Mouse (Mus musculus) ovary, postnatal 14 days (tissue): ENCODE measurements around the gene Fxyd4.

Source experiments
- DNase-seq: peaks from one replicate; pipeline ENCODE4 v3.0.0; 2022; ENCODE audit warnings: low spot score

Fxyd4 gene

DNA sequence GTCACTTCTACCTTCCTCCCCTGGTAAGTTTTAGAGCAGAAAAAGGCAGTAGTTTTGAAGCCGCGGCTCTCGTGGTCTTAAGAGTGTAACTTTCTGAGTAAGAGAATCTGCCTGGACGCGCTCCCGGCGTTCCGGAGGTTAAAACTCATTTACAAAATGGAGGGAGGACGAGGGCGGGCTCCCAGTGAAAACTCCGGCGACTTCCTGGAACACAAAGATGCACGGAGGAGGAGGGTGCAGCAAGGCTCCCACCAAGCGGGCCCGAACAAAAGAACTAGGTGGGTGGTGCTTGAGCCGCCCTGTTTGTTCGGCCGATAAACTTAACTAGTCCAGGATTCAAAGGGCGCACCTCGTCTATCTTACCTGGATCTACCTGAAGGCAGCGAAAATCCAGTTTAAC lies 19.9 kb downstream of the Fxyd4 start:
- peak; percentile 51 for DNase-seq

DNA sequence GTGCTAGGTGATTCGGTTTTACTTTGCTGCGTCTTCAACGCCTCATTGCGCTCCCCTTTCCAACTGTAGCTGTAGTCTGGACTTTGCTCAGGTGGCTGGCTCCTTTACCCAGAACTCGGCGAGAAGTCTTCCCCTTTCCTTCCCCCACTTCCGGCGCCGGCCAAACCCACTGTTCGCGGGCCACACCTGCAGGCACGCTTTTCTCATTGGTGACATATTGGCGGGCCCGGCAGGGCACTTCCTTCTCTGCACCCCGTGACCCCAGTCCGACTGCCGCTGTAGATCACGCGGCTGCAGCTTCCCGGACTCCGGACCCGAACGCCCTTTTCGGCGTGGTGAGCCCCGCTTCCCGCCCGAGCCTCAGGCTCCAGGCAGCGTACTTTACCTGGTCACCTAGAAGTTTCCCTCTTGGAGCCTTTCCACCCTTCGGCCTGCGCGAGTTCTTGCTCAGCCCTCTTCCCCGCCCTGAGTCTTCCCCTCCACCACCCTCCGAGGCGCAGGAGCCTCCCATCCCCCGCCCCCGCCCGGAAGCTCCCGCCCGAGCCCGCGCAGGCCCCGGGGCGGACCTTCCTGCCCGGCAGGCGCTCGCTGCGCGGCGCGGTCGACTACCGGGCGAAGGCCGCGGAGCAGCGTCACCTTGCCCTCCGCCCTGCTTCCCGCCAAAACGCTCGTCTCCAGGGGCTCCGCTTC lies 20.6 kb downstream of the Fxyd4 start:
- peak; percentile 57 for DNase-seq

DNA sequence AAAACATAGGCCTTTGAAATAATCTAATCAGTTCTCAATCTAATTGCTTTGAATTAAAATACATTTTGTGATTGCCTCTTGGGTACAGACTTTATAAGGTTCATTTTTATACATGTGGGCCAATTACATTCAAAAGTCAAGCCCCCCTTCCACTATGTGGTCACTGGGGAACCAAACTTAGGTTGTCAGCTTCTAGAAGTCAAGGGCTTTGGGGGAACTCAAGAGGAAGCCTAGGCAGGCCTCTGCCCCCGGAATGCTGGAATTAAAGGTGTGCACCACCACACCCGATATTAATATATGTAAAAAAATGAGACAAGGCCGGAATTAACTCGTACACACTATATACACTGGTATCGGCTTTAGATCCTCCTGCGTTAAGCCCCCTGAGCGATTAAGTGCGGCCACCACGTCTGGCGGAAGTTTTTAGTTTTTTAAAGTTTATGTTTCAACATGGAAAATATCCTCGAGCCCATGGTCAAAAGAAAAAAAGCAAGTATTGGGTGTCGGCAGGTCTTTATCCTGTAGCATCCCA lies 21.2 kb downstream of the Fxyd4 start:
- no peak for DNase-seq

DNA sequence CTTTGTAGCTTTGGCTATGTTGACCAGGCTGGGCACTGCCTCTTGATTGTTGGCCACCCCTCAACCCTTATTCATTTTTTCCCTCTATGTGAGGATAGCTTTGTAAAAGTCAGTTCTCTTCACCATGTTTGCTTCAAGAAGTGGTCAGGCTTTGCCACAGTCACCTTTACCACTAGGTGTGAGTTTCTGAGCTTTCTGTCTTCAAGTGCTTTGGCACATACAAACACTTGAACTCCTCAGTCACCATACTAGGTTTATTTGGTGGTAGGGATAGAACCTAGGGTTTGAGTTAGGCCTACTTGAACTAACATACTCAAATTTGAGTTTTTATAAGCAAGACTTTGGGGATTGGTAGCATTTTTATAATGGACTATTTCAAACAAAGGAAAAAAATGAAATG lies 23.0 kb downstream of the Fxyd4 start:
- no peak for DNase-seq

DNA sequence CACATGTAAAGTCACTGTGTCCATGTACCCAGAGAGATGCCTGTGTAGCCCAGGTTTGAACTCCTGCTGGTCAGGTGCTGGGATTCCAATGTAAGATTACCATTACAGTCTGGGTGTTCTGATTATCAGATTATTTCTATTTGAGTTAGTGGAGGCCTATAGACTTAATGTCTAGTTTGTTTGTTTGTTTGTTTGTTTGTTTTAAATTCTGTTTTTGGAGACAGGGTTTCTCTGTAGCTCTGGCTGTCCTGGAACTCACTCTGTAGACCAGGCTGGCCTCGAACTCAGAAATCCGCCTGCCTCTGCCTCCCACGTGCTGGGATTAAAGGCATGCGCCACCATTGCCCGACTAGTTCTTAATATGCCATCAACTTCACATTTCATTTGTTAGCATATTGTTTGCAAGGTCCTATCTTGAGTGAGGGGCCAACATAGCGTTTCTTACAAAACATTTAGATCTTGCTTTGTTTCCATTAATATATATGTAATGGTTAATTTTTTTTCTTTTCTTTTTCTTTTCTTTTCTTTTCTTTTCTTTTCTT lies 27.3 kb downstream of the Fxyd4 start:
- DNase-seq: no peak

DNA sequence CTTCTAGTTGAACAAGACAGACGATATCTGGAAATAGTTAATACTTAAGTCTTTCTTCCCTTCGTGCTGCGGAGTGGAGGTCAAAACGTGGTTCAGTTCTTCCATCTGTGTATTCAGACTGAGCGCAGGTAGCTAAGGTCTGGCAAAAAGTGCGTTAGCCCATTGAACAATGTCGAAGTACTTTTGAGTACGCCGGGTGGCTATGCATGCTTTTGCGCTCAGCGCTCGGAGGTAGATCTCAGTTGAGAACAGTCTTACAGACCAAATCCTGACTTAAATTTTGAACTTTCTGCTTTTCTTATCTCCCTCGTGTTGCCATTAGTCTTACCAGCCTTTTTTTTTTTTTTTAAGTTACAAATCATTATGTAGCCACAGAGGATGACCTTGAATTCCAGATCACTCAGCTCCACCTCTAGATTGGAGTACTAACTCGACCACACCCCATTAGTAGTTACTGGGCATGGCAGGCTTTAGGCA lies 29.0 kb downstream of the Fxyd4 start:
- DNase-seq: no peak

DNA sequence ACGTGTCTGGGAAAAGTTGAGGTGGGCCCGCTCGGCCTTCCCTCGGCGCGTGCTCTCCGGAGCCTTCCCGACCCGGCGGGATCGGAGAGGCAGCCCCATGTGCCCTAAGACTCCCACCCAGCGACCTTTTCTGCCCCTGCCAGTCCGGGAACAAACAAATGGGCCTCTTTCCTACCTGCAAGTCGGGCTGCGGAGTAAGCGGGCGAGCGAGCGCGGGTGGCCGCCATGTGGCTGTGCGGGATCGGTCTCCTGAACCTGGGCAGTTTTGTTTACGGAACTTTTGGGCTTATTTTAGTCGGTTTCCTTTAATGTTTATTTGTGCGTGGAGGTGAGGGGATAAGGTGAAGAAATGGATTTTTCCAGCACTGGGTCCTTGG lies 29.5 kb downstream of the Fxyd4 start:
- DNase-seq: no peak

DNA sequence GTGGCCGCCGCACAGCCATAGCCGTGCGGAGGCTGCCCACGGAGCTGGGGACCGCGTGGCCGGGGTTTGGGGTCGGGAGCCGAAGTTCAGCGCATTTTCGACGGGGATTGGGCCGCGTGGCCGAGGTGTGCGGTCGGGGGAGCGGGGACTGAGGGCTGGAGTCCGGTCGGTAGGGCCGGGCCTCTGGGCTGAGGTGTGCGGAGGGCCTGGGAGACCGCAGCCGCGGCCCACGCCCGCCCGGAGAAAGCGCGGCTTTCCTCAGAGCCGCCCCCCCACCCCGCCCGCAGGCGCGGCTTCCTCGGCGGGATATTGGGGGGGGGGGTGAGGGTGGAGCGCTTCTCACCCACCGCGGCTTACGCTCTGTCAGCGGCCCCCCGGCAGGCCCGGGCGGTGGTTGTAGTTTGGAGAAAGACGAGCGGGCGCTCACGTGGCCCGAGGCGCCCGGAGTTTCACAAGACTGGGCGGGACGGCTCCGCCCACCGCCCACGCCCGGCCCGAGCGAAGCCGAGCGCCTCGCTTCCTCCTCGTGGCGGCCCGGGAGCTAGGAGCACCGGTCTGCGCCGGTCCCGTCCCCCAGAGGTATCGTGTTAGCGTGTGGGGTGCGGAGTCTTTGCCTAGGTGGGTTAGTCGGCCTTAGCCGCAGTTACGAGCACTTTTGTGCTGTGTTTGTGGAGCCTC lies 30.1 kb downstream of the Fxyd4 start:
- DNase-seq: peak; percentile 76

DNA sequence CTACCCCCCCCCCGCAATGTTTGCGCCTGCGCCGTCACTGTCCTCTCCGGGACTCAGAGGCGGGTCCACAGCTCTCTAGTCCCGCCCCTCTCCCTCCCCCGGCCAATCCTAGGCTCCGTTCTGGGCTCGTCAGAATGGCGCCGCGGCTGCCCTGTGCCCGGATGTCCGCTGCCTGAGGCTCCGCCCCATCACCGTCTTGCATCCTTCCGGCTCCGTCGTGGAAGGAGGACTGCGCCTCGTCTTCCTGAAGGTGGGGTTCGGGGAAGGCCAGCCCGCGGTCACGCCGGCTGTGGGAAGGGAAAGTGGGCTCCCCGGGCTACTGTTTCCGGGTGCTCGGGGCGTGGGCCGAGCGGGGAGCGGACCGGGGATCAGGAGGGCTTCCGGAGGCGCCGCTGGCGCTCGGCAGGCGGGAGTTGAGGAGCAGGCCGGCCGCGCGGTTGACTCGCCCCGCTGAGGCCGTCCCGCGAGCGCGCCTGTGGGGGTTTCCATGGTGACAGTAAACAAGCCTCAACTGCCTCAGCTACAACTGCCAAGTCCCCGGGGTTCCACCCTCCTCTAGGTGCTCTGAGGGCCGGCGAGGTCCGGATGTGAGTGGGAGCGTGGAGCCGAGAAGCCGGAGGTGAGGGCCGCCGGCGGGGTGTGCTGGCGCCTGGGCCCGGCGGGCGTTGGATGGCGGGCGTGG lies 30.8 kb downstream of the Fxyd4 start:
- peak; percentile 90 for DNase-seq

DNA sequence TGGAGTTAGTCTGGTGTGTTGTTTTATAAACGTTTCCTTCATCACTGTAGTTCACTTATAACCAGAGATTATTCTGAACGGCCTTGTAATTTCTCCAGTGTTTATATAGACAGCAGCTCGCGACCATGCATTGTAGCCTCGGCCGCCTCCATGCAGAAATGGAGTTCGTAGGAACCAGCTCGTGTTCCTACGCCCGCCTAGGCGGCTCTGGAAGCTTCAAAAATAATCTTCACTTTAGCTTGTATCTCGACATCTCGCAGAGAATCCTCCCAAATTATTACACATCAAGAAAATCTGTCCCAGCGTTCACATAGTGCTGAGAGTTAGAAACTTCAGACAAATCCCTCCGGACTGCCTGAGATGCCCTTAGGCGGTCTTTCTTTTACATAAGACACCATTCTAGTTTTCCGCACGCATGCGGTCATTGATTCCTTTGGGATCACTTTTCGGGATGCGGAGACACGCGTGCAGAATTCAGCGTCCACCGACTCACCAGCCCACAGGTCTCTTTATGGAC lies 31.4 kb downstream of the Fxyd4 start:
- no peak for DNase-seq

DNA sequence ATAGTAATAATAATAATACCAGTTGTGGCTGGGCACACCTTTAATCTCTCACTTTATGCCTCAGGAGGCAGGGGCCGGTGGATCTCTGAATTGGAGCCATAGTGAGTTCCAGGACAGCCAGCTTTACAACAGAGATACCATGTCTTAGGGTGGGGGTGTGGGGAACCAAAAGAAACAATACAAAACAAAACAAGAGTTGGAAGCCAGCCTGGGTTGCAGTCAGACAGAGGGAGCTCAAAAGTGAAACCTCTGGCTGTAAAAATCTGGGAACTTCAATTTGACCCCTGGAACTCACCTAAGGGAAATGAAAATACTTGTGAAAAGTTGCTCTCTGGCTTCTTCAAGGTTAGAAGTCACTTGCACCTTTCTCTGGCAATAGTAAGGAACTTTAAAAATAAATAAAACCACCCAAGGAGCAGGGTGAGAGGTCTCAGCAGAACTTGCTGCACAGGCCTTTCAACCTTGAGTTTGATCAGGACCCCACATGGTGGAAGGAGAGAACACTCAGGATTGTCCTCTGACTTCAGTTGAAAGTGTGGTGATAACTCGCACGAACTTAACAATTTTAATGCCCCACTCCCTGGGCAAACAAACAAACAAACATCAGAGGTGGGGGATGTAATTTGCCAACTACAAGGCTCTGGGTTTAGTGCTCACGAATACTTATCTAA lies 32.1 kb downstream of the Fxyd4 start:
- no peak for DNase-seq

DNA sequence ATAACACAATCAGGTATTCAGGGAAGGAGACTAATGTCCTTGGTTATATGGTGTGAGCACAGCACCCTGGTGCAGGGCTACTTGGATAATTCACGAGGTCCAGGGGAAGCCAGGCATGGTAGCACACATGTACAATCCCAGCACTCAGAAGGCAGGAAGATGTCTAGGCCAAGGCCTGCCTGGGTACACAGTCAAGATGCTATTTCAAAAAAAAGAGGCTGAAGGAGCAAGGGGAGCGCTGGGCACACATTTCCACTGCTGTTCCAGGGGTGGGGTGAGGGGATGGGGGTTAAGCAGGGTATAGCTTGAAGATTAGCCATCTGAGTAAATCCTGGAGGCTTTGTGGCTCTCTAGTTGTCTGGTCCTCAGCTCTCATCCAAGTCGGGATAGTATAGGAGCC lies 33.7 kb downstream of the Fxyd4 start:
- DNase-seq: no peak

DNA sequence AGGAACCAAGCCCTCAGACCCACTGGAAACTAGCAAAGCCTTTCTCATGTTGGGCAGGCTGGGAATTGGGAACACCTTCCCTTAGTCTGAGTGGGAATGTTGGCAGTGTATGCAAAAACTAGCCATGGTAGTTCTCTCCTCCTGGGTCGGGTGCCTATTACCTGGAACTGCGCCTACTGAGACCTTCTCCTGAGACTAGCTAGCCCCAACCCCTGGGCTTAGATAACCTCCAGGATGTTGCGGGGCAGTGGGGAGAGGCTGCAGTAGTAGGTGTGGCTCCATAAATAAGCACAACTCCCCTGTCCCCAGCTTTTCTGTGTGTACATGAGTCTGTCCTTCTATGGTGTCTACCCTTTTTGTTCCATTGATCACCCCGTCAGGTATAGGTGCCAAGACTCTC lies 34.9 kb downstream of the Fxyd4 start:
- no peak for DNase-seq

DNA sequence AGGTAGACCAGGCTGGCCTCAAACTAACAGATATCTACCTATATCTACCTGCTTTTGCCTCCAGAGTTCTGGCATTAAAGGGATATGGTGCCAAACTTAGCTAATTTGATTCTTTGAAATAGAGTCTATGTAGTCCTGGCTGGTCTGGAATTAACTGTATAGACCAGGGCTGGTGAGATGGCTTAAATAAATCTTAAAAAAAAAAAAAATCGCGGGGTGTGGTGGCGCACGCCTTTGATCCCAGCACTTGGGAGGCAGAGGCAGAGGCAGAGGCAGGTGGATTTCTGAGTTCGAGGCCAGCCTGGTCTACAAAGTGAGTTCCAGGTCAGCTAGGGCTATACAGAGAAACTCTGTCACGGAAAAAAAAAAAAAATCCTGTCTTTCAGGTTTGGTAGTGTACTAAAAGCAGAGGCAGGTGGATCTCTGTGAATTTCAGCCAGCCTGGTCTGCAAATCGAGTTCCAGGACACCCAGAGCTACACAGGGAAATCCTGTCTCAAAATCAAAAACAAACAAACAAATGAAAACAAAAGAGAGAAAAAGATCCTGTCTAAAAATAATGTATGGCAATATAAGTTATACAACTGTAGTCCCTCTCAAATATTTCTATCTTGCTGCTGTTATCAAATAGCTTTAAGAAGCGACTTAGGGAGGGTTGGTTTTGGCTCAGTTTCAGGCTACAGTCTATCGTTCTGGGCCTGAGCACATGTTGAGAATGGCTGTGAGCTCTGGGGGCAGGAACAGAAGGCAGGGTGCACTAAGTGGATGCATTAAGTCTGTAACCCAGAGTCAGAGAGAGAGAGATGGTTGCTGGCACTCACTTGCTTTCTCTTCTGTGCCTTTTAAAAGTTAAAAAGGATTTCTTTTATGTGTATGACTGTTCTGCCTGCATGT lies 35.7 kb downstream of the Fxyd4 start:
- DNase-seq: no peak

DNA sequence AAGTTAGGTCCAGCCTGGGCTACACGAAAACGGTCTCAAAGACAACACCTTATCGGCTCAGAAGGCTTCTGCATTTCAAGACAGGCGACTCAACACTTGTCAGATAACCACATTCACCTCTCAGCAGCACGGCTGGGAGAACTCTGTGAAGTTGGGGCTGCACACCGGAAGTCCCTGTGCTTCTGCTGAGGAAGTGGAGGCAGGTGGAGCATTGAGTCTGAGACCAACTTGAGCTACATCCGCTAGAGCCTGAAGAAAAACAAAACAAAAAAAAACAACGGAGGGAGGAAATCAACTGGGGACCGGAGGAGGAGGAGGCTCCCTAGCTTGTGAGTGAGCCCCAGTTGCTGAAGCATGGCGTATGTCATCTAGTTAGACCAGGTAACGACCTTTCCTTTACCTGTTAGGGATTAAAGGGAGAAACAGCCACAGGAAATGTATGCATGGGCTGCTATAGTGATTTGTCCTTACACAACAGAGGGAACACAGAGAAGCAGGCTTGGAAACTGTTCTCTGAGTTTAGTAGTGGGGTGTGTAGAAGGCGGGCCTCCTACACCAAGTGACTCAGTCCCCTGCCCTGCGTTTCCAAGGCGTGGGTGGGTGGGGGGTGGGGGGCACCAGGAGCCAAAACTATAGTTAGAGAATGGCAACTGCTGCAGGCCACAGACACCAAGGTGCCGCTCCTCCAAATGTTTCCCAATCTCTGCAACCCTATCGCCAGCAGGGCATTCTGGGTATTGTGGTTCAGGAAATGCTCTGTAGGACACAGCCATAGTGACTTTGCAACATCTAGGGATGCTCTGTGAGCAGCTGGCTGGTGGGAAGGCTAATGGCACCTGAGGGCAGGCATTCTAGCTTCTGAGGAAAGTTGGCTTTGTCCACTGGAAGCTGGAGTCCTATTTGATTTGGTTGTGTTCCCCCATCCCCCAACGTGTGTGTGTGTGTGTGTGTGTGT lies 37.1 kb downstream of the Fxyd4 start, which contains the start of gene Hnrnpf:
Hnrnpf (plus strand) TSS at position 199 of the 955 bp plus-strand sequence.
- DNase-seq: no peak

DNA sequence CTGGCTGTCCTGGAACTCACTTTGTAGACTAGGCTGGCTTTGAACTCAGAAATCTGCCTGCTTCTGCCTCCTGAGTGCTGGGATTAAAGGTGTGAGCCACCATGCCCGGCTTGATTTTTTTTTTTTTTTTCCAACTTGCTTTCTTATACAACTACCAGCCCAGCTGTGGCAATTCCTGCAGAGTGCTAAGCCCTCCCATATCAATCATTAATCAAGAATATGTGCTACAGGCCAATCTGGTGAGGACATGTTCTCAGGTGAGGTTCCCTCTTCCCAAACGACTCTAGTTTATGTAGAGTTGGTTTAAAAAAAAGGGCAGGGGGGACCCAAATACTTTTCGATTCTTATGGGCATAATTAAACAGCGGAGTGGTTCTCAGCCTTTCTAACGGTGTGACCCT lies 39.7 kb downstream of the Fxyd4 start:
- DNase-seq: no peak

DNA sequence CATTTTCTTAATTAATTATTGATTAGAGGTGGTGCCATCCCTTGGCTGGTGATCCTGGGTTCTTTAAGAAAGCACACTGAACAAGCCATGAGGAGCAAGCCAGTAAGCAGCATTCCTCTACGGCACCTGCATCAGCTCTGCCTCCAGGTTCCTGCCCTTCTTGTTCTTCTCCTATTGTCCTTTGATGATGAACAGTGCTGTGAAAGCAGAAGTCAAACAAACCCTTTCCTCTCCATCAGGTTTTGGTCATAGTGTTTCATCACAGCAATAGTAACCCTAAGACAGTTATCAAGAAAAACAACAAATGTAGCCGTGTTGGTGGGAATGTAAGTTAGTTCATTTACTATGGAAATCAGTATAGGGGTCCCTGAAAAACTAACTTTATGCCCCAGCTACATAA lies 44.1 kb downstream of the Fxyd4 start:
- no peak for DNase-seq

DNA sequence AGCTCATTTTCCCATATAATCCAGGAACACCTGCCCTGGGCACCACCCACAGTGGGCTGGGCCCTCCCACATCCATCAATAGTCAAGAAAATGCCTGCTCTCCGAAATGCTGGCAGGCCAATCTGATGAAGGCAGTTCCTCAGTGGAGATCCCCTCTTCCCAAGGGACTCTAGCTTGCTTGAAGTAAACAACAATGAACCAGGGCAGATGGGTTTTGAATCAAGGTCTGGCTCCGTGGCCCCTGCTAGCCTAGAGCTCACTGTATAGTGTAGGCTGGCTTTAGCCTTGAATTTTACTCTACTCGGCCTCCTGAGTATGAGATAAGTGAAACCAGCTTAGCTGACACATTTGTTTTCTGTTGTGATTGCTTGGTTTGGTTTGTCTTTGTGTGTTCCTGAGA lies 45.1 kb downstream of the Fxyd4 start:
- DNase-seq: no peak

DNA sequence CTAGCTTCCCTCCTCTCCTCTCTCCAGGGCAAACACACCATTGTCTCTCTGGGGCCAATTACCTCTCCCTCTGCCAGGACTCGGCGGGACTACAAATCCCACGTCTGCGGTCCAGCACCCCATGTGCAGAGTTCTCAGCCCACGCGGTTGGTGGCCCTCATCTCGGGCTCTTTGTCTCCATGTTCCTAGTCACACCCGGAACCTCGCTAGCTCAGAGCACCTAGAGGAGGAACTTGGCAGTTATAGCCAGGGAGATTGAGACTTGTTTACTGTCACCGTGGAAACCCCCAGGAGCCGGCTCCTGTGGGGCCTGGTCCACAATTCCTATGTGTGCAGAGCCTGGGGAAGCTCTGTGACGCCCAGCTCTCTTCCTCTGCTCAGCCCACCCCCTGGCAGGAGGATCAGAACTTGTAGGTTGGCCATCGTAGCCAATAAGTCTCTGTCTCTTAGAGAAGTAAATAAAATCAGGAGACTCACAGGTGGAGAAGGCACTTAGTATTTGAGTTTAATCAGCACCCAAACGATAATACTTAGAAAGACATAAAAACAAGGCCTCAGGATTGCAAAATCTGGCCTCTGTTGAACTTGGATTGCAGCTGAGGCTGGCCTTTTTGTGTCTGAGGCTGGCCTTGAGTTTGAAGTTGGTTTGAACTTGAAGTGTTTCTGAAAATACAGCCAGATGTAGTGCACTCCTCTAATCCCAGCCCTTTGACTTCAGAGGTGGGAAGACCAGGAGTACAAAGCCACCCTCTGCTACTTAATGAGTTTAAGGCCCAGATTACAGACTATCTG lies 45.9 kb downstream of the Fxyd4 start:
- no peak for DNase-seq
